Mouse (Mus musculus) neural tube, embryonic 10.5 days (tissue): ENCODE results near the gene Igfbpl1.

Experiments
- DNase-seq: peaks from one replicate; pipeline ENCODE4 v3.0.0-alpha.2; 2017; ENCODE audit warnings: low spot score; ENCODE audit errors: extremely low spot score

Igfbpl1 gene

GRCm38 (mm10) chr4:45826275-45827040 is at the start of gene Igfbpl1:
TSS of gene Igfbpl1 (minus strand) at chr4:45826923.
- peak; percentile 67 for DNase-seq

- no peak for DNase-seq
Measured at GRCm38 (mm10) chr4:45872147-45872546, 45.4 kb upstream of the Igfbpl1 start.

GRCm38 (mm10) chr4:45869021-45869815 is 42.5 kb upstream of the Igfbpl1 start:
- peak; percentile 32 for DNase-seq

- no peak for DNase-seq
Measured at GRCm38 (mm10) chr4:45867416-45867815, 40.7 kb upstream of the Igfbpl1 start.

- DNase-seq, result no peak
Measured at GRCm38 (mm10) chr4:45861160-45861559, 34.4 kb upstream of the Igfbpl1 start.

GRCm38 (mm10) chr4:45855803-45856424 is 29.2 kb upstream of the Igfbpl1 start:
- peak; percentile 78 for DNase-seq

GRCm38 (mm10) chr4:45853496-45854246 is 26.9 kb upstream of the Igfbpl1 start:
- DNase-seq, result no peak

GRCm38 (mm10) chr4:45851640-45852051 is 24.9 kb upstream of the Igfbpl1 start:
- DNase-seq, result peak; percentile 34

GRCm38 (mm10) chr4:45849419-45849818 is 22.7 kb upstream of the Igfbpl1 start:
- DNase-seq, result no peak

- DNase-seq, result no peak
Measured at GRCm38 (mm10) chr4:45848825-45849156, 22.1 kb upstream of the Igfbpl1 start.

GRCm38 (mm10) chr4:45848109-45848824 is 21.5 kb upstream of the Igfbpl1 start, which contains the start of gene Stra6l:
TSS of gene Stra6l (plus strand) at chr4:45848664.
- no peak for DNase-seq

GRCm38 (mm10) chr4:45846263-45846662 is 19.5 kb upstream of the Igfbpl1 start:
- no peak for DNase-seq

- peak; percentile 67 for DNase-seq
Measured at GRCm38 (mm10) chr4:45844355-45844754, 17.6 kb upstream of the Igfbpl1 start.

GRCm38 (mm10) chr4:45833461-45833860 is 6.7 kb upstream of the Igfbpl1 start:
- DNase-seq, result peak; percentile 12

- no peak for DNase-seq
Measured at GRCm38 (mm10) chr4:45831996-45832395, 5.3 kb upstream of the Igfbpl1 start.

GRCm38 (mm10) chr4:45829907-45830759 is 3.4 kb upstream of the Igfbpl1 start:
- peak; percentile 14 for DNase-seq

- no peak for DNase-seq
Measured at GRCm38 (mm10) chr4:45824761-45825556, 1.8 kb downstream of the Igfbpl1 start.

GRCm38 (mm10) chr4:45824049-45824760 is 2.5 kb downstream of the Igfbpl1 start:
- DNase-seq, result peak; percentile 48
